Mouse (Mus musculus) C2C12 (cell line): Measurements from ENCODE around the gene Anapc1. TPM values are rescaled to one million over a fixed set of nuclear protein-coding genes. Genes with fewer than 3 reads are reported as not detected.
A peak's percentile ranks its signal among the peaks of the same experiment; 100 is the strongest.

ENCODE experiments used
- H3K27me3 ChIP-seq: one replicate; pipeline ENCODE4 v1.6.1; 2011; ENCODE audit not compliant: control insufficient read depth, insufficient read depth, insufficient read length
- H3K36me3 ChIP-seq: one replicate; pipeline ENCODE4 v1.6.1; 2011; ENCODE audit not compliant: control insufficient read depth, insufficient read depth
- H3K4me3 ChIP-seq: one replicate; pipeline ENCODE4 v1.5.1; 2011; ENCODE audit warnings: mild to moderate bottlenecking, control low read depth; ENCODE audit not compliant: poor library complexity, insufficient read depth, severe bottlenecking
- H3K79me2 ChIP-seq: one replicate; pipeline ENCODE4 v1.6.1; 2011; ENCODE audit not compliant: control insufficient read depth, insufficient read depth
- H3K79me3 ChIP-seq: one replicate; pipeline ENCODE4 v1.6.1; 2011; ENCODE audit warnings: low read depth, control low read depth
- H3ac ChIP-seq: one replicate; pipeline ENCODE3; 2011; ENCODE audit warnings: low read depth; ENCODE audit not compliant: control insufficient read depth, insufficient read length
- CEBPB ChIP-seq: IDR thresholded peaks from one replicate; pipeline ENCODE4 v1.6.1; 2011; ENCODE audit warnings: low read depth, mild to moderate bottlenecking, control low read depth, moderate library complexity
- CTCF ChIP-seq: IDR thresholded peaks from one replicate; pipeline ENCODE4 v1.5.1; 2011; ENCODE audit not compliant: control insufficient read depth, insufficient read depth, insufficient read length
- FOSL1 ChIP-seq: IDR thresholded peaks from one replicate; pipeline ENCODE4 v1.8.0; 2011; ENCODE audit warnings: mild to moderate bottlenecking, low read length; ENCODE audit not compliant: poor library complexity, insufficient read depth, severe bottlenecking
- MAX ChIP-seq: IDR thresholded peaks from one replicate; pipeline ENCODE4 v1.6.1; 2011; ENCODE audit warnings: mild to moderate bottlenecking, control low read depth
- MYOD1 ChIP-seq: IDR thresholded peaks from one replicate; pipeline ENCODE4 v1.6.1; 2011; ENCODE audit warnings: low read depth; ENCODE audit not compliant: control insufficient read depth, insufficient read length
- MYOG ChIP-seq: IDR thresholded peaks from one replicate; pipeline ENCODE4 v1.6.1; 2011; ENCODE audit not compliant: control insufficient read depth, insufficient read length; ENCODE audit errors: extremely low read depth
- USF1 ChIP-seq: IDR thresholded peaks from one replicate; pipeline ENCODE4 v1.6.1; 2011; ENCODE audit warnings: low read depth, mild to moderate bottlenecking, control low read depth, moderate library complexity
- polyA plus RNA-seq: library from polyadenylated mRNA; unstranded; fragments of >200 nt; fragmentation: generic; extraction: Trizol; gene quantifications from one replicate; pipeline ENCODE4 v1.2.1, GENCODE M21; 2012; ENCODE audit warnings: missing spikeins

Anapc1 gene
- polyA plus RNA-seq, 1 experiment, result 45.3 TPM

DNA sequence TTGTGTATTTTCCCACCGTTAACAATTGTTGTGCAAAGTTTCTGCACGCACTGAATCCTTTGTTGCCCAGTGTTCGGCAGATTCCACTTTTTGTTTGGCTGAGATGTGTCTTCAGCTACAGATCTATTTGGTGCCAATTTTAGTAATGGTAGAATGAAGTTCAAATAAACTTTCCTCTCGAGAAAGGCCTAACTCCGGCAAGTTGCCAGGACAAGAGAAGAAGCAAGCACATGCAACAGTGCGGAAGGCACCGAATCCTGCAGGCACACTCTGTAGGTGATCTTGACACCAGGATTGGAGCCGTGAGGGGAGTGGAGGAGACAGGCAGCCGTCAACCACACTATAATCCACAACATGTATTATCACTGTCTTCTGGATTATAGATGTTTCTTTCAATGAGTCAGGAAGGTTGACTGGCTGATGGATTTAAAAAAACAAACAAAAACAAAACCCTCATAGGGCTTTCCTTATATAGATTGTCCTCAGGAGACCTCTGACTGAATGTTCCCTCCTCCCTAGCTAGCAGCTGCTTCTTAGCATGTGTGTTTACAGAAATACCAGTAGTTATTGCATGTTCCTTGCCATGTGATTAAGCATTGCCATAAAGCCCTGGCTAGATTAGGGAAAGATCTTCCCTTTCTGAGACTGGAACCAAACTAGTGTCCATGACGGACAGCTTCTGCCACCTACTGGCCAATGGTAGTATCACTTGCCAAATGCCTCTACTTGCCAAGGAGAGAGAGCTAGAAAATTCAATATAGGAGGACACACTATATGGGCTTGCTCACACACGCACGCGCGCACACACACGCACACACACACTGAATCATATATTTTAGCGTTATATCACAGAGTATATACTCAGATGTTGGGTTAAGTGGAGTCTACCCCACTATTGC lies 114.2 kb downstream of the Anapc1 start:
- Histone ChIP-seq H3K79me2 (no peaks in the 10 kb centered on the region), H3ac (no peak overlapping the region), H3K27me3 (no peaks in the 10 kb centered on the region), H3K4me3 (no peak overlapping the region), H3K36me3 (no peaks in the 10 kb centered on the region), H3K79me3 (no peaks in the 10 kb centered on the region)
- peak; percentile 11 for TF ChIP-seq USF1
- TF ChIP-seq MAX, result peak; percentile 19
- TF ChIP-seq MYOD1, result no peak
- TF ChIP-seq MYOG, result no peak

DNA sequence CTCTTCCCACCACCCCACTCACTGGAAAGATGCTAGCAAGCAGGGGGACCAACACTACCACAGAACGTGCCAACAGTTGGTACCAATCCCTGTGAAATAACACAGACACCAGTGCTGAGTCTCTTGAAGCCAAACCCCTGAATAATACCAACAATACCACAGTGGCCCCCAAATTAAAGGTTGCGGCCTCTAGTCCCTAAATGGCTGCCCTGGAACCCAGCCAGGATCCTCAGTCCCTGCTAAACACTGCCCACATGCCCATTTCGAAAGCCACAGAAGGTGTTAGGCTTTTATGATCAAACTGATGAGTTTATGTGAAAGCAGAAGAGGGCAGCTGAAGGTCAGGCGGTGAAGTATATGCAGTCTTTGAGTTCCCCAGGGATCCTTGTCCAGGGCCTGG lies 116.2 kb downstream of the Anapc1 start:
- Histone ChIP-seq H3K79me2 (no peaks in the 10 kb centered on the region), H3K27me3 (no peaks in the 10 kb centered on the region), H3K36me3 (no peaks in the 10 kb centered on the region), H3ac (no peak overlapping the region), H3K79me3 (no peaks in the 10 kb centered on the region), H3K4me3 (no peak overlapping the region)
- no peak for TF ChIP-seq MYOG
- no peak for TF ChIP-seq CEBPB
- no peak for TF ChIP-seq MAX
- no peak for TF ChIP-seq CTCF
- no peak for TF ChIP-seq FOSL1
- no peak for TF ChIP-seq MYOD1

DNA sequence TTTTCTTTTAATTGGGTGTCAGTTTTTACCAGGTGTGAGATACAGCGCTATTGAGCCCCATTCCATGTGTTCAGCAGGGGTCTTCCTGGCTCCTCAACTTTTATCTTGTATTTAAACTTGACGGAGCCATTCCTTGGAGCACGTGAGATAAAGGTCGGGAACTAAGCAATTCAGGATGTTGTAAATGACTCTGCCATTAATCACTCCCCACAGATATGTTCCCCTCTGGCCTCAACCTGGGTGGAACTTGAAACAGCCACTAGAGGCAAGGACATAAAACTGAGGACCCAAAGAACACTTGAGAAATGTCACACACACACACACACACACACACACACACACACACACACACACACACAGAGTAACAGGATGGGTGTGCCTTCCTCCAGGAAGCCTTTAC lies 118.7 kb downstream of the Anapc1 start:
- no peaks in the 10 kb centered on the region for H3K79me2 ChIP-seq
- no peaks in the 10 kb centered on the region for H3K79me3 ChIP-seq
- no peak overlapping the region for H3ac ChIP-seq
- no peaks in the 10 kb centered on the region for H3K27me3 ChIP-seq
- H3K36me3 ChIP-seq, result no peaks in the 10 kb centered on the region
- TF ChIP-seq MAX (peak; percentile 31), CTCF (no peak)
- no peak overlapping the region for H3K4me3 ChIP-seq

DNA sequence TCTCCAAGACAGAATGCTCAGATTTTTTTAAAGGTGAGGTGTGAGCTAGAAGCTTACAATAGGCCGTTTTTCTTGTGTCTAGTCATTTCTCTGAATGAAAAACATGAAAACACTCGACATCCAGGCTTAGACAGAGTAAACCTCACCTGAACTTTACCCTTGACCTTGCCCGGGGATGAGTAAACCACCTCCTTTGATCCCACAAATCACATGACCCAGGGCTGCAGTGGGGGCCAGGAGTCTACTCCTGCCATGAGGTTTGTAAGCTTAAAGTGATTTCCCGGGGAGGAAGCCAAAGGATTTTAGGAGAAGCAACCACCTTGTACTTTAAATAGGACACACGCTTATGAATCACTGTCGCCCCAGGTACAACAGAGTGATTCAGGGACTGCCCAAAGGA lies 119.2 kb downstream of the Anapc1 start:
- Histone ChIP-seq H3K4me3 (no peak overlapping the region), H3K79me2 (no peaks in the 10 kb centered on the region), H3K79me3 (no peaks in the 10 kb centered on the region), H3K27me3 (no peaks in the 10 kb centered on the region), H3ac (no peak overlapping the region), H3K36me3 (no peaks in the 10 kb centered on the region)
- peak; percentile 50 for TF ChIP-seq USF1
- TF ChIP-seq MAX, result no peak

DNA sequence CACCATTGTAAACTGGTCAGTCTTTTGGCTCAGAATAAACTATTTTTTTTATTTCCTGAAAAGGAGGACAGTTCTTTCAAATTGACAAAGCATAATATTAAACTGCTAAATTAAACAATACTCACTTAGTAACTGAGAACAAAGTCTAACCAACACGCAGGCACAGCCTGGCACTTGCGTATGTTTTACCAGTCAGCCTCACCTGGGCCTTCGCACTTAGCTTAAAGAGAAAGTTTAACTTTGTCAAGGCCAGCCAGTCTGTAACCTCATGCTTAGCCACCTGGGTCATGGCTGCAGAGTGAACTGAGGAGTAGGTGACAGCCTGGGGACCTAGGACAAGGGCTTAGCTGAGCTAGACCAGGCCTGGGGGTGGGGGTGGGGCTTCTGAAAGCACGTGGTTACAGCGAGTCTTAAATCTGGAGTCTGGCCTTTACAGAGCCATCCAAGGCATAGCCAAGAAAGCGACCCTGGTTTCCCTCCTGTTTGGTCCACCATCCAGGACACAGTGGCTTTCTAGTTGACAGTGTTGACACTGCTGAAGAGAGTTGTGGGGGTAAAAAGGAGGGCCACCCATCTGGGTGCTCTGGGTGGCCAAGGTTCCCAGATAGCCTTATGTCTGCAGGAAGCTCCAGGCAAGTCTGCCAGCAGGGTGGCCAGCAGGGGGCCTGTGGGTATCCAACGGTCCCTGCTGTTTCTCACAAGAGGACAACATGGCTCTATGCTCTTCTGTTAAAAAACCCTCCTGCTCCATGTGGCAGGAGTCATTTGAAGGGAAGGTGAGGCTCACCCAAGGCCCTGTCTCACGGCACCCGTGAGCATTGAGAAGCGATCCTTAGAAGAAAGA lies 120.7 kb downstream of the Anapc1 start:
- Histone ChIP-seq H3K79me2 (no peaks in the 10 kb centered on the region), H3K79me3 (no peaks in the 10 kb centered on the region), H3K4me3 (no peak overlapping the region), H3K36me3 (no peaks in the 10 kb centered on the region), H3K27me3 (no peaks in the 10 kb centered on the region), H3ac (no peak overlapping the region)
- no peak for TF ChIP-seq MYOG
- TF ChIP-seq MAX, result no peak
- no peak for TF ChIP-seq CTCF

DNA sequence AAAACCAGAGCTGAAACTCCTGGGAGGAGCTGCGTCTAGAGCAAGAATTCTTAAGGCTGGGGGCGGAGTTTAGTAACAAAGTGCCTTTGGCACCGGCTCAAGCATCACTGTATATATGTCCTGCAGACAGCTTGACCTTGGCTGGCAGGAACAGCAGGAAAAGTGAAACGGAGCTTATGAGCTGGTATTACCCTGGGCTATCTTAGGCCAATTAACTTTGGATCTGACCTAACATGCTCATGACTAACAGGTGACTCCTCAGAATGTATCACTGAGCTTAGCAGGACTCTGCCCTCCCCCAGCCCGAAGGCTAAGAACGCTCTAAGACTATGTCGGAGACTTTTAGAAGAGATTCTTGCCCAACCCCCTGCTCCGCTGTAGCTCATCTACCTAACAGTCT lies 121.3 kb downstream of the Anapc1 start:
- Histone ChIP-seq H3K27me3 (no peaks in the 10 kb centered on the region), H3K79me2 (no peaks in the 10 kb centered on the region), H3ac (no peak overlapping the region), H3K36me3 (no peaks in the 10 kb centered on the region), H3K4me3 (no peak overlapping the region), H3K79me3 (no peaks in the 10 kb centered on the region)
- TF ChIP-seq FOSL1, result peak; percentile 35
- peak; percentile 37 for TF ChIP-seq MYOD1
- TF ChIP-seq MAX, result no peak
- no peak for TF ChIP-seq MYOG
